Mouse (Mus musculus): ENCODE measurements at regions not wholly inside any gene's neighbourhood (a gene's known extent, or its start where the extent isn't known, plus 50 kb on each side); places are given as distances from the start of the nearest gene placed in this dataset.

DNA sequence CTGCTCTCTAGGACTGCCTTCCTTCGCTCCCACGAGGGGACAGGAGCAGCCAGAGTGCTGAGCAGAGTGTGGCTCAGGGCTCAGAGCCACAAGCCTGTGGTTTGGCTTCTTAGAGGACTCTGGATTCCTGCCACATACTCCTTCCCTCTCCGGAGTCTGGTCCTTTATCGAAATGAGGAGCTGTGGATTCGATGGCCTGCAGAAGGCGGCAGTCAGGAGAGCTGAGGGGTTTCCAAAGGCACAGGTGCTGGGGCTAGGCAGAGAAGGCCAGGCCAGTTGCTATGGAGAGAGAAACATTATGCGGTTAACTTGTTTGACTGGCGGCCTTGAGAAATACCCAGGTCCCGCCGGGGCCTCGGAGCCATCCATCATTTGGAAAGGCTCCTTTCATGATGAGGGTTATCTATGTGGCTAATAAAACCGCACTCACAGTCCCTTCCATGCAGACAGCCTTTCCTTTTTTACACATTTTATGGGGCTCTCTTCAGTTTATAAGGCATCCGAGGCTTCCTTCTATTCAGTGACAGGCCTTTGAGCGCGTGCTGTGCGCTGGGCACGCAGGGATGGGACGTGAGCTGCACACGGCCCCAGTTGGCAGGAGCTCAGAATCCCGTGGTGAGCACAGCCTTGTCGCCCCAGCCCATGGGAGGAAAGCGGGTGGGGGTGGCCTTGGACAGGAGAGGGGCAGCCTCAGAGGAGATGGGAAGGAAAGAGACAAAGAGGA is 61.2 kb upstream of the Gjb5 start:
- TF ChIP-seq TAL1 (conservative IDR thresholded peaks at IDR 0.05; ENCODE audit: low read depth, low read length) (no peak), GATA1 (IDR thresholded peaks at IDR 0.05; ENCODE audit: borderline replicate concordance, low read length) (no peak), CTCF (IDR thresholded peaks at IDR 0.05; ENCODE audit: low read depth, low read length) (no peak), POLR2AphosphoS5 (IDR thresholded peaks at IDR 0.05; ENCODE audit: insufficient replicate concordance, low read depth, low read length) (no peak), GATA2 (IDR thresholded peaks at IDR 0.05; ENCODE audit: borderline replicate concordance, low read depth, low read length) (no peak)

All from G1E (cell line).